Mouse (Mus musculus) G1E (cell line): Measurements from ENCODE around the gene Tbrg4.

Experiments used
- CTCF ChIP-seq: IDR thresholded peaks from 2 replicates; pipeline ENCODE4 v1.5.1; 2012; ENCODE audit warnings: low read depth, low read length, inconsistent platforms, mixed read lengths
- GATA1 ChIP-seq: IDR thresholded peaks from 2 replicates; pipeline ENCODE4 v1.6.1; 2012; ENCODE audit warnings: borderline replicate concordance, low read length, inconsistent platforms, mixed read lengths
- POLR2AphosphoS5 ChIP-seq: IDR thresholded peaks from 2 replicates; pipeline ENCODE4 v1.6.1; 2012; ENCODE audit warnings: low read depth, low read length, inconsistent platforms; ENCODE audit not compliant: insufficient replicate concordance

DNA sequence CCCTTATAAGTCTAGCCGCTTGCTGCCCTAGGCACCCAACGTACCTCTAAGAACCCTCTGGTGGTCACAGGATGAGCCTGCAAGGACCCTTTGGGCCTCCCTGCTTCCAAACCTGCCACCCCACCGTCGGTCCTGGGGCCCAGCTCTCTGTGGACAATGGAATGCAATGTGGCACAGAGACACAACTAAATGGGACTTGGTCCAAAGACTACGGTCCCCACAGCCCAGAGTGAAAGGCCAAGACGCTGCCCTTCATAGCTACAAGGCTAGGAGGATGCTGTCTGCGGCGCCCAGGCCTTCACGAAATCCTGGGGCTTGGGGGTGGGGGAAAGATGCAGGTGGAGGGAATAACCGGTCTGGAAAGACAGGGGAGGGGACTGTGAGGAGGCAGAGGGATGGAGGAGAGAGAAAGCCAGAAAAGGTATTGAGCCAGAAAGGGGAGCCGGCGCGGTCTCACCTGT, 20.8 kb downstream of the Tbrg4 start:
- TF ChIP-seq CTCF = no peak
- TF ChIP-seq GATA1 = no peak
- TF ChIP-seq POLR2AphosphoS5 = no peak
